Mouse (Mus musculus) naive thymus-derived CD4-positive, alpha-beta T cell, adult 2 months (primary cell): ENCODE data around the gene Cdk10.
A peak's percentile ranks its signal among the peaks of the same experiment; 100 is the strongest.
"Not testable (repeated sequence)": the region's sequence is repeated elsewhere in the genome, so short reads cannot be mapped to it uniquely, and the experiment has no call there.

Experiments used
- DNase-seq: peaks from one replicate; pipeline ENCODE4 v3.0.0-alpha.2; 2011; ENCODE audit warnings: low read depth

The Cdk10 gene

GRCm38 (mm10) chr8:123233300-123233699, 8.7 kb downstream of the Cdk10 start:
- DNase-seq: no peak

GRCm38 (mm10) chr8:123233760-123234159, 9.1 kb downstream of the Cdk10 start:
- no peak for DNase-seq

- peak; percentile 38 for DNase-seq
Observed at GRCm38 (mm10) chr8:123234918-123235519, 10.4 kb downstream of the Cdk10 start.

GRCm38 (mm10) chr8:123235520-123236497, 11.2 kb downstream of the Cdk10 start, which contains the start of gene Spata2l:
Gene Spata2l (minus strand): TSS chr8:123236233.
- DNase-seq: peak; percentile 97

- DNase-seq: no peak
Observed at GRCm38 (mm10) chr8:123239398-123239797, 14.8 kb downstream of the Cdk10 start.

- no peak for DNase-seq
Observed at GRCm38 (mm10) chr8:123242107-123242923, 17.7 kb downstream of the Cdk10 start.

- DNase-seq: no peak
Observed at GRCm38 (mm10) chr8:123243053-123243452, 18.4 kb downstream of the Cdk10 start.

GRCm38 (mm10) chr8:123244382-123244781, 19.7 kb downstream of the Cdk10 start:
- no peak for DNase-seq

GRCm38 (mm10) chr8:123245543-123245942, 20.9 kb downstream of the Cdk10 start:
- no peak for DNase-seq

GRCm38 (mm10) chr8:123247748-123248147, 23.1 kb downstream of the Cdk10 start:
- no peak for DNase-seq

GRCm38 (mm10) chr8:123248596-123248995, 24.0 kb downstream of the Cdk10 start:
- DNase-seq: no peak

- no peak for DNase-seq
Observed at GRCm38 (mm10) chr8:123250940-123251339, 26.3 kb downstream of the Cdk10 start.

GRCm38 (mm10) chr8:123252925-123253324, 28.3 kb downstream of the Cdk10 start:
- DNase-seq: peak; percentile 21

- DNase-seq: no peak
Observed at GRCm38 (mm10) chr8:123253451-123254098, 28.9 kb downstream of the Cdk10 start.

GRCm38 (mm10) chr8:123254099-123254885, 29.6 kb downstream of the Cdk10 start, which contains the start of the genes Zfp276 and Vps9d1:
Gene Zfp276 (plus strand): TSS chr8:123254195.
Gene Vps9d1 (minus strand): TSS chr8:123254348.
- peak; percentile 87 for DNase-seq

- DNase-seq: no peak
Observed at GRCm38 (mm10) chr8:123255170-123255569, 30.5 kb downstream of the Cdk10 start.

GRCm38 (mm10) chr8:123257114-123257513, 32.5 kb downstream of the Cdk10 start:
- DNase-seq: no peak

GRCm38 (mm10) chr8:123257593-123257992, 33.0 kb downstream of the Cdk10 start:
- not testable (repeated sequence) for DNase-seq

- no peak for DNase-seq
Observed at GRCm38 (mm10) chr8:123267926-123268656, 43.4 kb downstream of the Cdk10 start.

- no peak for DNase-seq
Observed at GRCm38 (mm10) chr8:123271147-123271546, 46.5 kb downstream of the Cdk10 start.
